Mouse (Mus musculus): ENCODE data around the gene Amigo2.

Amigo2 gene

DNA sequence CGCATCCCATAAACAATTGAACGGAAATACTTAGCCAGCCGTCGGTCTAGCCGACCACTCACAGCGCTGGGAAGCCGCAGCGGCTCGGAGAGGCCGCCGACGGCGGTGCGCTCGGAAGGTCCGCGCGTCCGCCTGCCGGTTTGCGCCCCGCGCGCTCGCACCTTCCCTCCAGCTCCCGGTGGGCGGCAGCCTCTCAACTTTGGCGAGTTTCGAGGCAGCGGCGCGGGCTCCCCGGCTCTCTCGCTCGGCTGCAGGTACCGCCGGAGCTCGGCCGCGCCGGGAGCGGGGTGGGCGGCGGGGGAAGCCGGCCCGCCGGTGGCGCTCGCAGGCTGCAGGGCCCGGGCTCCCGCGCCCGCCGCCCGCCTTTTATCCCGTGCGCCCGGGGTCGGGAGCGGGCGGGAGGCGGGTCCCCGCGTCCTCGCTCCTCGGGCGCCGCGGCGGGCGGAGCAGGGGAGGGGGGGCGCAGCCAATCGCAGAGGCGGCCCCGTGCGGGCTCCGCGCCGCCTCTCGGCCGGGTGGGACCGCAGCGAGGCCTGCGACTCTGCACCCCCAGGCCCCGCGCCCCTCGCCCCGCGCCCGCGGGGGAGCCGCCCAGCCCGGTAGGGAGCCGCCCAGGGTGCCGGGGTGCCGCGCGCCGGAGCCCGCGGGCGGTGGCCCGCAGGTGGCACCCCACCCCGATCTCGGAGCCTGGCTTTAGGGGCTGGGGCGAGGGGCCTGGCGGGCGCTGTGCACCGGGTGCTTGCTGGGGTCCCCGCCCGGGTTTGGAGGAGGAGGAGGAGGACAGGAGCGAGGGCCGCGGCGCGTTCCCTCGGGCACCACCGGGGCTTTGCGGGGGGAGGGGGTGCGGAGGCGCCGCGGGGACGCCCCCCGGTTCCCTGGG, at the start of gene Amigo2, which contains the start of gene Pced1b:
TSS of gene Amigo2 (minus strand) at position 377 of the 880 bp plus-strand sequence.
TSS of gene Pced1b (plus strand) at position 197 of the 880 bp plus-strand sequence.
- DNase-seq (ENCODE audit: low read depth) = peak; percentile 59

DNA sequence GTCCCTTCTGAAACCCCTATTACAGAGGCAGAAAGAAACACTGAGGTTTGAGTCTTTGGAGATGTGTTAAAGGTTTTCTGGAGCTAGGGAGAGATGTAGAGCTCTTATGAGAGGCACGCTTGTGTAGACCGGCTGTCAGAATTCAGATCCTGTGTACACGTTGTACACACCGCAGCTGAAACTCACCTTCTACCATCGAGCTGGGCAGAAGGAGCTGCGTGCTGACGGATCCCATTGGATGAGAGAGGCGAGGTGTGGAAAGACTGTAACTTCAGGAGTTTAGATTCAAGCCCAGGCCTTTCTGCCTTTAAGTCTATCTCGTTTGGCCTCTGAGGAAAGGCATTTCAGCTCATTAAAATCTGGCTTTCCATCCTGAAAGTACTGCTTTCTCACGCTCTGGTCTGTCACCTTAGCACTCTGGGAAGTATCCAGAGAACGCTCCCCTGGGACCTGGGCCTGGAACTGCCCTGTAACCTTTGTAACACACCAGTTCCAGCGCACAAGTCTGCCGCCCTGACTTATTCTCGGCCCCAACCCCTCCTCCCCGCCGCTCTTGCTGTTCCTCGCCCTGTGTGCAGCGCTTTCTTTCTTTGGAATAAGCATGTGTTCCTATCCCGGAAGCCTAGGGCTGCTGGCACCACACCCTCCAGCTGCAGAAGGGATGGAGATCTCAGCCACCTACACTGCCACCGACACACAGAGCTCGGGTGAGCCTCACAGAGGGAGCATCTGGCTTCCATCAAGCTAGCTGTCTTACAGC, 44.4 kb upstream of the Amigo2 start:
- DNase-seq (ENCODE audit: low read depth) = no peak

DNA sequence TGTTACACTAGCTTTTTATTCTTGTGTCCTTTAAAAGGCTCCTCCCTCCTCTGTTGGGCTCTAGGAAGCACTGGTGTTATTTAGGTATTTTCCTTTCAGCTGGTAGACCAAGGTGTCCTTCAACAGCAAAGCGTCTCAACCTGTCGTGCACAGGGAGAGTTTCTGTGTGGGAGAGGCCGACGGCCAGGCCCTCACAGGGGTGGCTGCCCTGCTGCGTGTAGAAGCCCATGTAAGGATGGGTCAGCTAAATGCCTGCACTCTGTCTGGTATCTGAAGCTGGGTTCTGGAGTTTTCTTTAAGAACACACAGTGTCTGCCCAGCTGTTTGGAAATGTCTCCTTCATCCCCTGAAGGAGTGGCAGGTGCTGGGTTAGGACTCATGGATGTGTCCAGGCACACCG, 43.3 kb upstream of the Amigo2 start:
- DNase-seq (ENCODE audit: low read depth) = no peak

DNA sequence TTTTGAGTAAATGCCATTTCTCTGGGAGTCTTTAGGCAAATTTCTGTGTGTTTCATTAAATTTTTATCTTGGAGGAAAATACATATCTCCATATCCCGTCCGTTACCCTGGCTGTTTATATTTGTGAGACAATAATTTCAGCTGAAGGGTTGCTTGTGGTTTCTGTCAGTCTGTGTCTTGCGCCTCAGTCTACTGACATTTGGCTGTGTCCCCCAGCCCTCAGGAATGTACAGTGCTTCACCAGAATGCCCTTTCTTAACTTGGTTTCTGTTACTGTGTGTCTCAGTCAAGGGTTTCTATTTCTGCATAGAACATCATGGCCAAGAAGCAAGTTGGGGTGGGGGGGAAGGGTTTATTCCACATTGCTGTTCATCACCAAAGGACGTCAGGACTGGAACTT, 42.1 kb upstream of the Amigo2 start:
- no peak for DNase-seq (ENCODE audit: low read depth)

DNA sequence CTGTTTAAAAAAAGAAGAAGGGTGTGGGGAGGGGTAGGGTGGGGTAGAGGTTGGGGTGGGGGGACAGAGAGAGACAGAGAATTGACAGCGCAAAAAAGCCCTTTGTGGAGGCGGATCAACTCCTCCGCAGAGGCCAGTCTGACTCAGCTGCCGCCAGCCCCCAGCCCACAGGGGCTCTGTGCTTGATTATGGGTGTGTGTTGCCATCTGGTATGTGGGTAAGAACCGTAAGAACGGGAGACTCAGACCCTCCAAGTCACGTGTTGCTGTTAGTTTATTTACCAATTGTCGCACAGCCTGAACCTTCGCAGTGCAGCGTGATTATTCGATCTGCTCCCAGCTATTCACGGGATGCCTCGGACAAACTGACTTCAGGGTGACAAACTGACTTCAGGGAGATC, 41.6 kb upstream of the Amigo2 start:
- DNase-seq (ENCODE audit: low read depth) = no peak

DNA sequence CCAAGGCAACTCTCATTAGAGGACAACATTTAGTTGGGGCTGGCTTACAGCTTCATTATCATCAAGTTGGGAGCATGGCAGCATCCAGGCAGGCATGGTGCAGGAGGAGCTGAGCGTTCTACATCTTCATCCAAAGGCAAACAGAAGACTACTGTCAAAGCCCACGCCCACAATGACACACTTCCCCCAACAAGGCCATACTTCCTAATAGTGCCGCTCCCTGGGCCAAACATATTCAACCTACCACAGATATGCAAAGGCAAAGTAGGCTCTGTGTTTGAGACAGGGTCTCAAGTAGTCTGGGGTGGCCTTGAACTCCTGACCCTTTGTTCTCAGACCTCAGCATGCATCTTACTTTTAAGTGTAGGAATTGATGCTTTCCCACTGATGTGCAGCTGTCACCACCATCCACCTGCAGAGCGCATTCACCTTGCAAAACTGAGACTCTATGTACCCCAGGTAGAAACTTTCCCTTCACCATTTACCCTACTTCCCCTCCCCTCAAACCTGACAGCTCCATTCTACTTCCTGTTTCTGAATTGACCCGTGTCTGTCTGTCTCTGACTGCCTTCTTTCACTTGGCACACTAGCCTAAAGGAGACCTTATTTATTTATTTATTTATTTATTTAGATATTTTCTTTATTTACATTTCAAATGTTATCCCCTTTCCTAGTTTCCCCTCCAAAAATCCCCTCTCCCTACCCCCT, 40.5 kb upstream of the Amigo2 start:
- peak; percentile 28 for DNase-seq (ENCODE audit: low read depth)

DNA sequence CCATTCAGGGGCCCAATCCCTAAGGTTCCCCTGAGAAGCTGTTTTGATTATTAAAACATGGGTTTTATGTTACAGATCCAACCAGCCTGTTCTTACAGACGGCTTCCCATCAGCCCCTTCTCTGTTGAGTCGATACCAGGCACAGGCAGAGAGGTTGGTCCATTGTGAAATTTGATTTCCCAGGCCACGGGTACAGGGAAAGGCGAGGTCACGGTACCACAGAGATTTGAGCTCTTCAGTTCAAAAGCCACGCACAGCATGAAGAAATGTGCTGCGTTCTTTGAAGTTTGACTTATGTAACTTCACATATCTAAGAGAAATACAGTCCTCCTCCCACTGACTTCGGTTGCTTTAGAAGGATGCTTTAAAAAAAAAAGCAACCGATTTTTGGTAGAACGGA, 39.6 kb upstream of the Amigo2 start:
- DNase-seq (ENCODE audit: low read depth) = no peak

DNA sequence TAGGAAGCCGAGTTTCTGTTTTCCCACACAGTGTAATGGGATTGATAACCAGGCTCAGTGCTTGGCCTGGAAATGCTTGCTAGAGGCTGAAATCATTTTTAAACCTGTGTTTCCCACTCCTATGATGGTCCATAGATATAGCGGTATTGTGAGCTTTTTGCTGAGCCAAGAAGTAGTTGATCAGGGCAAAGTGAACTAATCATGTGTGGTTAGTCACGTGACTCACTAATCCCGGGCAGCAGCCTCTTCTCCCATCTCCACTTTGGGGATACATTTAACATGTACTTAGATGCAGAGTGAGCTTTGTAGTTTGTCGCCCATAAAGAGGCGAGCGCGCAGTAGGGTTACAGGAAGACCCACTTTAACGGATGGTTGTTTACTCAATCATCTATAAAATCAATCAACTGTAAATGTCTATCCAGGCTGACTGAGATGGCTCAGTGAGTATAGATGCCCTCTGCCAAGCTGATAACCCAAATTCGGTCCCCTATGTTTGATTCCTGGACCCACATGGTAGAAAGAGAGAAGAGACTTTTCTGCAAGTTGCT, 38.7 kb upstream of the Amigo2 start:
- DNase-seq (ENCODE audit: low read depth) = no peak

DNA sequence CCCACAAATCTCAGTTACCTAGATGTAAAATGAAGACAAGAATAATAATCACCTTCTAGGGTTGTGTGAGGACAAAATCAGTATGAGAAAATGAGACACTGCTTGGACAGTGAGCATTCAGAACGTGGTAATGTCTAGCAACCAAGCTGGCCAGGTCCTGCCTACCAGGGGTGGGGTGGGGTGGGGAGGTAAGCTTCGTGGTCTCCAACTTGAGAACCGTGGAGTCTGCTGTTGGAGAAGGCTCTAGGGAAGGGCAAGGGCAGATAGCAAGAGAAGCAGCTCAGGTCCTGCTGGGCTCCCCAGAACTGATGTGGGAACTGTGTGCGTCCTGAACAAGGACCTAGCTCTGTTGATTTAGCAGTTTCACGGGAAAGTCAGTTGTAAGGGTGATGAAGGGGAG, 37.1 kb upstream of the Amigo2 start:
- DNase-seq (ENCODE audit: low read depth) = no peak

DNA sequence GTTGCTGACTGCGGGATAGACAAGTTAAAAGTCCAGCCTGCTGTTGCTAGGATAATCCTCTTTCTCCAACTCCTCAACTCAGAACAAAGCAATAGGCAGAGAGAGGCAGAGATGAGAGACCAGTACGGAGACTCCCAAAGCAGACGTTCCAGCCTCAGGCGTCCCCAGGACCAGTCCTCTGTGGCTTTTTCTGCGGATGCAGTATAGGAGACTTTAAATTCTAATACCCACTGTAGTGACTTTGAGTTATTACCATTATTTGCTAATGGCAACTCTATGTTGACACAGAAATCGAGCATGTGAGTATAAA, 35.4 kb upstream of the Amigo2 start:
- DNase-seq (ENCODE audit: low read depth) = no peak

DNA sequence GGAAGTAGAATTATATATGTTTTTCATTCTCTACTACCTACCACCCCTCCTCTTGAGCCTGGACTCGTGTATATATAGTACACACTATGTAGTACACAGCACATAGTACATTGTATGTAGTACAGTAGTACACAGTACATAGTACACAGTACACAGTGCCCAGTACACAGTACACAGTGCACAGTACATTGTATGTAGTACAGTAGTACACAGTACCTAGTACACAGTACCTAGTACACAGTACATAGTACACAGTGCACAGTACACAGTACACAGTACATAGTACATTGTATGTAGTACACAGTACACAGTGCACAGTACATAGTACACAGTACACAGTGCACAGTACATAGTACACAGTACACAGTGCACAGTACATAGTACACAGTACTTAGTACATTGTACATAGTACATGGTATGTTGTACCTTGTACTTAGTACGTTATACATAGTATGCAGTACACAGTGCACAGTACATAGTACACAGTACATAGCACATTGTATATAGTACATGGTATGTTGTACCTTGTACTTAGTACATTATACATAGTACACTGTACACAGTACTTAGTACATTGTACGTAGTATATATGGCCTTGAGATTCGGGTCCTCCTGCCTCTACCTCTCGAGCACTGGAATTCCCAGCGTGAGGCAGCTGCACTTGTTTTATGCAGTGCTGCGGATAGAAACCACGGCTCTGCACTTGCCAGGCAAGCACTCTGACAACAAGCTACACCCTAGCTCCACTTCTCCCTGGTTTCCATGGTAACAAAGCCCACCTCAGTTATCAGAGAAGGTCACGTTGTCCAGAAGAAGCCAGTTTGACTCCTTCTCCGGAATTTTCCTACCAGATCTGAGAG, 34.9 kb upstream of the Amigo2 start:
- DNase-seq (ENCODE audit: low read depth) = no peak

DNA sequence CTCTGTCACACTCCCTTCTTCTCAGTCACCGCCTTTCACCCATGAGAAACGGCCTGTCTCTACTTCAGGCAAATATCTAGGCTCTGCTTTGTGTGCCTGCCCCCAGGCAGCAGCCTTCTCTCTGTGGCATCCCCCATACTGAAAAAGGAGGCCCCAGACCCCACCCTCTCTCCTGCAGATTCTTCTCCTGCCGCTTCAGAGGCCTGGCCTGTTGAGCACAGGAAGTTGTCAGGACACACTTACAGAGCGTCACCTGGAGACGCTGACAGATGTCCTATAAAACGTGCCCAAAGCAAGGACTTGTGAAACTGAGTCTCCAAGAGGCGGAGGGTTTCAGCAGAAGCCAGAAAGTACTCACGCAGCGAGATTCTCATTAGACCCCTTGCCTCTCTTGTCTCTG, 33.7 kb upstream of the Amigo2 start:
- DNase-seq (ENCODE audit: low read depth) = no peak

DNA sequence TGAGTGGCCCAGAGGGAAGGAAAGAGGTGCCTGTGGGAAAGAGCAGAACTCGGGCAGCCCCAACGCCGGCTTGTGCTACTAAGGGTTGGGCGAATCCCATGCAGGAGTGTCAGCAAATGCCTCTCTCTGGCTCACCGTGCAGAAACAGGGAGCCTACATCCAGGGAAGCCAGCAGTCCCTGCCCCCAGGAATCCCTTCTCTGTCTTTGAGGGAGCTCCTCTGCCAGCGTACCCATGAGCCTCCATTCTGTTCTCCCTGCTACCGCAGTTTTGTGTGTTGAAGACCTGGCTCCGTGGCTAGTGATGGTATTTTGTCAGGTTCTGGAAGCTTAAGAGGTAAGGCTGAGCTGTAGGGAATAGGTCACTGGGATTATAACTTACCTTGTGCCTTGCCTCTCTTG, 33.0 kb upstream of the Amigo2 start:
- DNase-seq (ENCODE audit: low read depth) = no peak

DNA sequence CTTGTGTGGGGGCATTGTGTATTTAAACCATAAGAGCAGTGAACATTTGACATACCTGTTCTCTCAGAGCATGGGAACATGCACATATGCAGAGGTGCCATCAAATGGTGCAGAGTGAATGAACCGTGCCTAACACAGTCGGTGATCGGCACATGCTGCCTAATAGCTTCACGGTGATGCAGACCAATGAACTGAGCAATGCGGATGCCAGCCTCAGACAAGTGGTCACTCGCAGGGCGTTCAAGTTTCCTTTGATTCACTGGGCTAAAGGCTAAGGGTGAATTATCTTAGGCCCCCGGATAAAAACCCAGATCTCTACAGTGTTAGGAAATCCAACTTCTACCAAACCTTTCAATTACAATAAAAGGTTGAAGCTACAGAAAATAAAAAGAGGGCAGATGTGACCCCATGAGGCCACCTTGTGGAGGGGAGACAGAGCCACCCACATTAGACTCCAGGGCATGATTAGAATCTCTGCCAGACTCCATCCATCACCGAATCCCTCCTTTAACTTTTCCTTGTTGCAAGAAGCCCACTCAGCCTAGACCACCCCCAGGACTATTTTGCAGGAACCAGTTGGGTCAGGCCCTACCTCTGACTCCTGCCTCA, 31.4 kb upstream of the Amigo2 start:
- no peak for DNase-seq (ENCODE audit: low read depth)

DNA sequence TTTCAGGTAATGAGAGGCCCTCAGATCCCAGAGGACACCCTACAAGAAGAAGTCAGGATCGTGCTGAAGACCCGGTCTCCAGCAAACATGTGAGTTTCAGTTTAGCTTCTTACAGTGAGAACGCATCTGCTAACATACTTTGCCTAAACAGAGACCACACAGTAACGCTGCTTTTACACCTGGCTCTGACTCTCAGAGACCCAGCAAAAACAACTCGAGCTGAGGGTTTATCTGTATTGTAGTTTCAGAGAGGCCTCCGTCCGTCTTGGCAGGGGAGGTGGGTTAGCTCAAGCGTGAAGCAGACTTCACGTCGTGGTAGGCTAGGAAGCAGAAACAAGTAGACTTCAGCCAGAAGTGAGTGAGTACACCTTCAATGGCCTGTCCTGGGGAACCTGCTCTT, 30.2 kb upstream of the Amigo2 start:
- no peak for DNase-seq (ENCODE audit: low read depth)

DNA sequence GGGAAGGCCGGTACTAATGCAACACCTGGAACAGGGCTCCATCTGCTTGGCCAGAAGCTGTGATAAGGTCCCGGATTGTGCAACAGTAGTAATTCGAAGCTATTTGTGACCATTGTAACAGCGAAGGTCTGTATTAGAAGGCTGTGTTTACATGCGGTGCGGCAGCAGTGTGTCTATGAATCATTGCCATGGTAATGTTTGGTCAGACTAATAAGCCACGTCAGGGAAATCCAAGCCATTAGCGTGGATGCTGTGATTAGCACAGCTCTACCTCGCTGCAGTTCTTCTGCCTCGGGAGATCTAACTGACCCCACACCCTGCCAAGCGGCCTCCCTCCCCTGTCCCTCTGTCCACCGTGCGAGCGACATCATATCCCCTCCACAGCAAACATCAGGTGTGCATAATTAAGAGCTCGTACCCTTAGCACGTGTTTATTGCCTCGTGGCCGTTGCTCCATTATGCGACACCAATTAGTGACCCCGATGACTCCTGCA, 29.6 kb upstream of the Amigo2 start:
- no peak for DNase-seq (ENCODE audit: low read depth)

DNA sequence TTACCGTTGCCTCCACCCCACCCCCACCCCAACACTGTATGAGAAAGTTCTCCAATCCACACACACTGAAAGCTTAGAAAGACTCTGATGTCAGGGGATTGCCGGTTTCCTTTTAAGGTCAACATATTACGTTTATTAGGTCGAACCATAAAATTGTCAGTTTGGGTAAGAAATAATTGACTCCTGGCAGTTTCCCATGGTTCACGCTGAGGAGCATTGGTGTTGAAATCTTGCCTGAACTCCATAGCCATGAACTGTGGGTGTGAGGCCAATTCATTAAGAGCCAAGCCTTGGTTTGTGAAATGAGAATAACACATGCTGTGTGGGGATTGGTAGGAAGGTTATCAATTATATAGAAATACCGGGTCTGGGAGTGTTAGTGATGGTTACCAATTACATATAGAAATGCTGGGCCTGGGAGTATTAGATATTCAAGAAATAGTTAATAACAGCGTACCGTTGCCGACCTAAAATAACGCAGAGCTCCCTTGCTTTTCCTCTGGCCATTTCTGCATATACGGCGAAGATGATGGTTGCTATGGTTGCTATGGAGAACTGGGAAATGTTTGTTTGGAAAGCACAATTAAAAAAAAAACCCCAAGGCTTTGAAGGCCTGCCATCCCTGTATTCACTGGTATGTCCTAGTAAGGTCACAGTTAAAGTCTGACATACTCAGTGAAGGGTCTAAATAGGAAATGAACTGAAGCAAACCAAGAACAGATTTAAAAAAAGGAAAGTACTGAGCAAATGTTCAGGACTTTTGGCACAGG, 28.7 kb upstream of the Amigo2 start:
- DNase-seq (ENCODE audit: low read depth) = no peak

DNA sequence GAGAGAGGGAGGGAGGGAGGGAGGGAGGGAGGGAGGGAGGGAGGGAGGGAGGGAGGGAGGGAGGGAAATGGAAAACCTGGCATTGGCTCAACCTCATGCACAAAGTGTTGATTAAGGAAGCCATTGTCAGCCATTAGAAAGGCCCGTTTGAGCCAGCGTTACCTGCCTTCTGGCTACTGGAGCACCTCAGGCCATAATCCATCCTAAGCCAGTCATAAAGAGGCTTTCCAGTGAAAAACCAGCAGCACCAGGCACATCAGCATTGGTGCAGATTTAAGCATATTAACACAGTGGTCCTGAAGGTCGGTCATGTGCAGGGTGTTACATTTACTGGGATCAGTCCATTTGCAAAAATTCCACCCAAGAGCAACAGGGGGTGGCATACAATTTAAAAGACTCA, 25.7 kb upstream of the Amigo2 start:
- DNase-seq (ENCODE audit: low read depth) = no peak

DNA sequence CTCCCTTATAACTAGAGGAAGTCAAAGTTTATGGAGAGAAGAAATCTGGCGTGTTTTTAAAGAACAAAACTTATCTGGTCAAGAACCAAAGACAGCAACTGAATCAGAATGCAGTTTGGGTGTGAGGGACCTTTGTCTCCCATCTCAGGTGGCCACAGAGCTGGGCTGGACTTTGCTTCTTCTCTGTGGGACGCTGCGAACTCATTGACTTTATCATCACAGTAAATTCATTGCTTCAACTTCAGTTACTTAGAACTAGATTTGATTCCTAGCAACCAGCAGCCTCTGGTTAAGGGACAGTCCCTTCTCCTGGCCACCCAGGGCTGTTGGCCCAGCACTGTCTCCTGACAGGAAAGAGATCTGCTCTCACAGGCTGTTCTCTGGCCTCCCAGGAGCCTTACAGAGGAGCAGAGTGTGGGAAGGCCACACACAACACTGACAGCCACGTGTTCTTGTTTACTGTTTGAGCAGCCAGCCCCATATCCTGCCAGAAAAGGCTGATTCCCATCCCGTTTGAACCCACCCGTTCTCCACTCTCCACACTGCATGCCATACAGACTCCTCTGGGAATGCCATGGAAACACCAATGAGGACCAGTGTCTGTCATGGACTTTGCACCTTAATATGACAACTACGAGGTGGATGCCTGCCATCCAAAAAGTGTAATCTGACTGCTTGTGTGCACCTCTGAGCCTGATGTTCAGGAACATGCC, 25.1 kb upstream of the Amigo2 start:
- no peak for DNase-seq (ENCODE audit: low read depth)

Measured in naive thymus-derived CD4-positive, alpha-beta T cell, adult 2 months (primary cell).